Mouse (Mus musculus): ENCODE measurements around the gene Mapk10. TPM values are rescaled to one million over a fixed set of nuclear protein-coding genes. Genes with fewer than 3 reads are reported as not detected.

Mapk10 gene
- polyA plus RNA-seq, 1 experiment from 2014 or later, result 30.1 TPM

DNA sequence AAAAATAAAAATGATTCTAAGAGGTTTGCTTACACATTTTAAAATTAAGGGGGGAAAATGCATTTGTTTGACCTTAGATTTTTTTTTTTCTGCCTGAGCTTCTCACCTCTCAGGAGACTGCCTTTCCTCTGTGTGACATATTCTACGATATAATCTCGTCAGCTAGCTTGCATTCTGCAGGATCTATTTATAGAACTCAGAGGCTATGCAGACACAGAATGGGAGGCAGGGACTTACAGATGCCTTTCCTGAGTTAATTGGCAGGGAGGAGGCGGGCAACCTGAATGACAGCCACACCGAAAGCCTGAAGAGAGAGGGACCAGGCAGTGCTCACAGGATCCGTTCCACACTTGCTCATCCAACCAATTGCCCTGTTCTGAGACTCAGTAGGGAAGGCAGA, 34.1 kb downstream of the Mapk10 start:
- no peak overlapping the region for H3K27ac ChIP-seq (ENCODE audit: low read depth, low read length)

DNA sequence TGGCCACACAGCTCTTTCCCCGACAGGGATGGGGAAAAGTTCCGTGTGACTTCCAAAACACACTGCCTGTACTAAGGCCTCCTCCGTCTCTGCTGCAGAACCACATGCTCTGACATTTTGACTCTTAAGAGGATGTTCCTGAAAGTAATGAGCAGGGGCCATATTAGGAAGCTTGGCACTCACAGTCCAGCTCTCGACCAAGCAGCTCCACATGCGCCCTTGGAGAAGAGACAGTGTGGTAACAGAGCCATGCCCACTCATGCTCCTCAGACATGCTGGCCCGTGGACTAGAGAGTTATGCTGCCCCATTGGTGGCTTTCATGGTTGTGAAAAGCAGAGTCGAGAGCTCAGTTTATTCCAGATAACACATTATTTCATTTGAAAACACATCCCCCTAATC, 35.1 kb downstream of the Mapk10 start:
- Histone ChIP-seq H3K27me3 (ENCODE audit: control insufficient read depth, insufficient read depth, low read length) (no peaks in the 10 kb centered on the region), H3K4me2 (ENCODE audit: low read depth, low read length, severe bottlenecking) (no peak overlapping the region), H3K9me3 (ENCODE audit: control insufficient read depth, low read length) (no peaks in the 10 kb centered on the region), H3K36me3 (ENCODE audit: control insufficient read depth, insufficient read depth, low read length) (no peaks in the 10 kb centered on the region), H3K27ac (ENCODE audit: low read depth, low read length) (no peak overlapping the region), H3K9ac (ENCODE audit: low read length) (no peak overlapping the region), H3K4me1 (replicated peaks; ENCODE audit: control insufficient read depth, insufficient read depth, low read length) (peaks cover 4% of the 10 kb centered on the region; the same call in 1 of the 2 replicates), H3K4me3 (ENCODE audit: low read depth, low read length) (no peak overlapping the region)
- DNase-seq (ENCODE audit: low spot score), result no peak
- WGBS, result 92% methylated on average over 7 of the region's 7 CpGs
- no peak for ATAC-seq (replicated peaks; ENCODE audit: low FRiP score)

More for the DNA sequence above, 34.1 kb downstream of the Mapk10 start:
- WGBS, result 29% methylated on average over 5 of the region's 5 CpGs
- Histone ChIP-seq H3K9ac (ENCODE audit: low read length) (no peak overlapping the region), H3K27me3 (ENCODE audit: control insufficient read depth, insufficient read depth, low read length) (no peaks in the 10 kb centered on the region), H3K36me3 (ENCODE audit: control insufficient read depth, insufficient read depth, low read length) (no peaks in the 10 kb centered on the region), H3K9me3 (ENCODE audit: control insufficient read depth, low read length) (no peaks in the 10 kb centered on the region), H3K4me3 (ENCODE audit: low read depth, low read length) (no peak overlapping the region), H3K4me2 (ENCODE audit: low read depth, low read length, severe bottlenecking) (no peak overlapping the region), H3K4me1 (replicated peaks; ENCODE audit: control insufficient read depth, insufficient read depth, low read length) (peaks cover 4% of the 10 kb centered on the region; the same call in 1 of the 2 replicates)
- no peak for DNase-seq (ENCODE audit: low spot score)
- no peak for ATAC-seq (replicated peaks; ENCODE audit: low FRiP score)

DNA sequence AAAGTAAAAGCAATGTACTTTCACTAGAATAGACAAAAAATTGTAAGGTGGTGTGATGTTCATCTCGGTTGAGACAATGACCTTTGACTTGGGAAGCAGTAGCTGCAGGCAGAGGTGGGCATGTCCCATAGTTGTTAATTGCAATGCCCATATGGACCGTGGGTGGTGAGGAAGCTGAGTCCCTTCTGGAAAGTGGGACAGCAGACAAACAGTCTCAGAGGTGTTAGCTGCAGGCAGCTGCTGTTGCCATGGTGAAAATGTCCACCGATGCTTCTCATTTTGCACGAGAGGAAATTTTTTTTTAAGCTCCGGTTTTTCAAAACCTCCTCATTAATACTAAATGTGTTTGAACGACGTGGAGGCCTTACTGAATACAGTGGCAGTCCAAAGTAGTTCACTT, 36.5 kb downstream of the Mapk10 start:
- no peak for DNase-seq (ENCODE audit: low spot score)
- H3K4me2 ChIP-seq (ENCODE audit: low read depth, low read length, severe bottlenecking), result no peak overlapping the region
- ATAC-seq (replicated peaks; ENCODE audit: low FRiP score), result no peak
- no peaks in the 10 kb centered on the region for H3K36me3 ChIP-seq (ENCODE audit: control insufficient read depth, insufficient read depth, low read length)
- WGBS, result 65% methylated on average over 7 of the region's 7 CpGs
- peaks cover 4% of the 10 kb centered on the region; the same call in 1 of the 2 replicates for H3K4me1 ChIP-seq (replicated peaks; ENCODE audit: control insufficient read depth, insufficient read depth, low read length)
- no peaks in the 10 kb centered on the region; the same call in 1 of the 2 replicates for H3K9me3 ChIP-seq (ENCODE audit: control insufficient read depth, low read length)
- no peaks in the 10 kb centered on the region for H3K27me3 ChIP-seq (ENCODE audit: control insufficient read depth, insufficient read depth, low read length)
- H3K9ac ChIP-seq (ENCODE audit: low read length), result no peak overlapping the region
- H3K4me3 ChIP-seq (ENCODE audit: low read depth, low read length), result no peak overlapping the region
- H3K27ac ChIP-seq (ENCODE audit: low read depth, low read length), result no peak overlapping the region

DNA sequence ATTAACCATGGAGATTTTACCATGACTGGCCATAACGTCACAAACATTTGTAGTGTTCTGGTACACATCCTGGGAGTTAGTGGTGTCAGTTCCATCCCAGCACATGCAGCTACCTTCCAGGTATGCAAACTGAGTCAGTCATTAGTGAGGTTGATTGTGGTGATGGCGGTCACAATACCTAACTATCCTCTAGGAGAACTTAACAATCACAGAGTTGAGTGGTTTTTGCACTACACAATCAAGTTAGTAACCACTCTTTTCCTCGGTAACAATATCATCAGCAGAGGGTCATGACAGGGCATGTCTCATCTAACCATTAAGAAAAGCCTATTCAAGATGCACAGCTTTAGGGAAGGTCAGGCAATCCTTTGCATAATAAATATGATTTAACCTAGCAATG, 39.9 kb downstream of the Mapk10 start:
- no peaks in the 10 kb centered on the region for H3K36me3 ChIP-seq (ENCODE audit: control insufficient read depth, insufficient read depth, low read length)
- no peak overlapping the region for H3K27ac ChIP-seq (ENCODE audit: low read depth, low read length)
- no peak overlapping the region for H3K4me2 ChIP-seq (ENCODE audit: low read depth, low read length, severe bottlenecking)
- no peaks in the 10 kb centered on the region; the same call in 1 of the 2 replicates for H3K9me3 ChIP-seq (ENCODE audit: control insufficient read depth, low read length)
- H3K4me1 ChIP-seq (replicated peaks; ENCODE audit: control insufficient read depth, insufficient read depth, low read length), result no peaks in the 10 kb centered on the region
- ATAC-seq (replicated peaks; ENCODE audit: low FRiP score), result no peak
- no peak overlapping the region for H3K9ac ChIP-seq (ENCODE audit: low read length)
- H3K27me3 ChIP-seq (ENCODE audit: control insufficient read depth, insufficient read depth, low read length), result no peaks in the 10 kb centered on the region
- DNase-seq (ENCODE audit: low spot score), result no peak
- no peak overlapping the region for H3K4me3 ChIP-seq (ENCODE audit: low read depth, low read length)
- WGBS, result 93% methylated on average over 3 of the region's 3 CpGs

DNA sequence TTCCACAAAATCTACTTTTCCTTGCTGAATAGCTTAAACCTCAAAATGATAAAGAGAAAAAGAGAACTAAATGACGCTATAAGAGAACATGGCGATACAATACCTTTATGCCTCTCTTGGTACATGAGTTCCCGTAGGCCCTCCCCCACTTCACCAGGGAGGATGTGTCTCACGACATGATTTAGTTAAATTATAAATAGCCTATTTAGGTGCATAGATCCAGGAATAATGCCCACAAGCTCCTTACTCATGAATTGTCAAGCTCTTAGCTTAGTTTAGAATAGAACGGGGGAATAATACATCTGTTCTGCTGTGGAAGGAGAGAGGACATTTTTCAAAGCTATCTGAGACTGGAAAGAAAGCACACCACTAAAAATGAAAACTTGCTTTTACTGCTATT, 43.8 kb downstream of the Mapk10 start:
- H3K9ac ChIP-seq (ENCODE audit: low read length), result no peak overlapping the region
- no peak for ATAC-seq (replicated peaks; ENCODE audit: low FRiP score)
- H3K4me1 ChIP-seq (replicated peaks; ENCODE audit: control insufficient read depth, insufficient read depth, low read length), result no peaks in the 10 kb centered on the region
- H3K27me3 ChIP-seq (ENCODE audit: control insufficient read depth, insufficient read depth, low read length), result no peaks in the 10 kb centered on the region
- no peak for DNase-seq (ENCODE audit: low spot score)
- WGBS, result 72% methylated on average over 5 of the region's 5 CpGs
- H3K27ac ChIP-seq (ENCODE audit: low read depth, low read length), result no peak overlapping the region
- H3K4me2 ChIP-seq (ENCODE audit: low read depth, low read length, severe bottlenecking), result no peak overlapping the region
- no peaks in the 10 kb centered on the region; the same call in 1 of the 2 replicates for H3K9me3 ChIP-seq (ENCODE audit: control insufficient read depth, low read length)
- no peak overlapping the region for H3K4me3 ChIP-seq (ENCODE audit: low read depth, low read length)
- no peaks in the 10 kb centered on the region for H3K36me3 ChIP-seq (ENCODE audit: control insufficient read depth, insufficient read depth, low read length)

DNA sequence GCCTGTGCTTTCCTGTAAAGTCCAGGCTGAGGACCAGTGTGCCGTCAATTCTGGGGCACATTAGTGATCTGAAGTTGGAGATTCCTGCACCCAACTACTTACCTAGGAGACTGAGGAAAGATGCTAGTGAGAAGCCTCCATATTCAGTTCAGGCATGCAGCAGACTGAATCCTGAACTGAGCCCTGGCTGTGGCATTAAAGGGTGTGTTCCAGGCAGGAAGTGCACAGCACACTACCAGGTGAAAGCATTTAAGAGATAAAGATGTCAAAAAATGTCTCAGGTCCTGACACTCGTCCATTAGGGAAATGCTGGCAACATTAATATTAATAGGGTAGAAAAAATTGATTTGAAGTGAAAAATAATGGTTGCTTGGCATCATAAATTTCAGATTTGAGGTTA, 44.4 kb downstream of the Mapk10 start:
- Histone ChIP-seq H3K9ac (ENCODE audit: low read length) (no peak overlapping the region), H3K4me1 (replicated peaks; ENCODE audit: control insufficient read depth, insufficient read depth, low read length) (peaks cover 1% of the 10 kb centered on the region; the same call in 1 of the 2 replicates), H3K36me3 (ENCODE audit: control insufficient read depth, insufficient read depth, low read length) (no peaks in the 10 kb centered on the region), H3K27ac (ENCODE audit: low read depth, low read length) (no peak overlapping the region), H3K27me3 (ENCODE audit: control insufficient read depth, insufficient read depth, low read length) (no peaks in the 10 kb centered on the region), H3K9me3 (ENCODE audit: control insufficient read depth, low read length) (no peaks in the 10 kb centered on the region; the same call in 1 of the 2 replicates), H3K4me3 (ENCODE audit: low read depth, low read length) (no peak overlapping the region), H3K4me2 (ENCODE audit: low read depth, low read length, severe bottlenecking) (no peak overlapping the region)
- DNase-seq (ENCODE audit: low spot score) (no peak), ATAC-seq (replicated peaks; ENCODE audit: low FRiP score) (no peak)
- WGBS, result 81% methylated on average over 2 of the region's 2 CpGs

DNA sequence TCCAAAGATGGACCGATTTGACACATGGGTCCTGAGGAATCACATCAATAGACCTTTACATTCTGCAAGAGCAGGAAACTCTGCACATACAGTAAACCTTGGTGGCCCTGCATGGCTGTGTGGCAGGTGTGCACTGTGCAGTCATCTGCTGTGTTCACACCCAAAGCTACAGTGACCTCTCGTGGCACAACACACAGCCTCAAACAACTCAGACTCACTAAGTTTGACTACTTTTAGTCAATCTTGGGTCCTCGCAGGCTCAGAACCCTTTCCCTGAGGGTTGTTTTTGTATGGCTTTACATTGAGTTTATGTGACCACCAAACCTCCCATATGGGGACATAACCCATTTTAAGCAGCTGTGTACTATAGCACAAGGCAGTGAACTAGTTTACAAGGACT, 47.1 kb downstream of the Mapk10 start:
- Histone ChIP-seq H3K27me3 (ENCODE audit: control insufficient read depth, insufficient read depth, low read length) (no peaks in the 10 kb centered on the region), H3K4me3 (ENCODE audit: low read depth, low read length) (no peak overlapping the region), H3K36me3 (ENCODE audit: control insufficient read depth, insufficient read depth, low read length) (no peaks in the 10 kb centered on the region), H3K9me3 (ENCODE audit: control insufficient read depth, low read length) (no peaks in the 10 kb centered on the region), H3K4me1 (replicated peaks; ENCODE audit: control insufficient read depth, insufficient read depth, low read length) (peaks cover 8% of the 10 kb centered on the region), H3K27ac (ENCODE audit: low read depth, low read length) (no peak overlapping the region), H3K9ac (ENCODE audit: low read length) (no peak overlapping the region), H3K4me2 (ENCODE audit: low read depth, low read length, severe bottlenecking) (no peak overlapping the region)
- 93% methylated on average over 3 of the region's 3 CpGs for WGBS
- DNase-seq (ENCODE audit: low spot score) (no peak), ATAC-seq (replicated peaks; ENCODE audit: low FRiP score) (no peak)

DNA sequence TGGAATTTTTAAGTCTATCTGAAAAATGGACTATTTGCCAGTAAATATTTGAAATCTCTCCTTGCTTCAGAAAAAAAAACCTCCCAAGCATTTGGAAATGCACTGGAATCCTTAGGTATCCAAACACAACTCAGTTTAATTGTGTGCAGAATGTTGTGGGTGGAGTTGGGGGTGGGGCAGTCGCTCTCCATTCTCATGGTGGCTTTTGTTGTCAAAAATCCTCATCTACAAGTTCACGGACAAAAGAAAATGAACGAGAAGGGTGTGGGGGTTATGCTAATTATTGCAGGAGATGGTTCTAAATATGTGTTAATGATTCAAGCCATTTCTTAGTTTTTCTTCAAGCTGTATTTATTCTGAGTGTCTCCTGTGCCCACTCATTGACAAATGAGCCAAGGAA, 49.6 kb downstream of the Mapk10 start:
- Histone ChIP-seq H3K36me3 (ENCODE audit: control insufficient read depth, insufficient read depth, low read length) (no peaks in the 10 kb centered on the region), H3K27me3 (ENCODE audit: control insufficient read depth, insufficient read depth, low read length) (no peaks in the 10 kb centered on the region), H3K4me2 (ENCODE audit: low read depth, low read length, severe bottlenecking) (no peak overlapping the region), H3K27ac (ENCODE audit: low read depth, low read length) (peak overlapping the region; percentile 75), H3K4me1 (replicated peaks; ENCODE audit: control insufficient read depth, insufficient read depth, low read length) (peaks cover 8% of the 10 kb centered on the region), H3K9ac (ENCODE audit: low read length) (no peak overlapping the region), H3K9me3 (ENCODE audit: control insufficient read depth, low read length) (no peaks in the 10 kb centered on the region), H3K4me3 (ENCODE audit: low read depth, low read length) (no peak overlapping the region)
- DNase-seq (ENCODE audit: low spot score) (no peak), ATAC-seq (replicated peaks; ENCODE audit: low FRiP score) (no peak)
- 22% methylated on average over 3 of the region's 3 CpGs for WGBS

DNA sequence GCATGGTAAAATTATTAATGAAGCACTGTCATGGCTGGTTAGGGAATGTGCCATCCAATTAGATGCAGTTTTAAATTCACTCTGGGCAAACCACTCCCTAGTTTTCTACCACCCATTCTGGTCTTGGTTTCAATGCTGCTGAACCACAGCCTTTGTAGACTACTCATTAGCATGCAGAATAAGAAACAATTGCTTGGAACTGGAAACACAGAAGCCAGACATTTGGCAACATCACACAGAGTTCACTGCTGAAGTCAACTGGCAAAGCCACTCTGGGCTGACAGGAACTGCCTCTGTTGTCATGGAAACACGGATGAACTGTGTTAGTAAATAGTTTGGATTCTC, 50.0 kb downstream of the Mapk10 start:
- Histone ChIP-seq H3K36me3 (ENCODE audit: control insufficient read depth, insufficient read depth, low read length) (no peaks in the 10 kb centered on the region), H3K4me1 (replicated peaks; ENCODE audit: control insufficient read depth, insufficient read depth, low read length) (peaks cover 8% of the 10 kb centered on the region), H3K9me3 (ENCODE audit: control insufficient read depth, low read length) (no peaks in the 10 kb centered on the region), H3K4me3 (ENCODE audit: low read depth, low read length) (no peak overlapping the region), H3K4me2 (ENCODE audit: low read depth, low read length, severe bottlenecking) (no peak overlapping the region), H3K9ac (ENCODE audit: low read length) (no peak overlapping the region), H3K27me3 (ENCODE audit: control insufficient read depth, insufficient read depth, low read length) (no peaks in the 10 kb centered on the region), H3K27ac (ENCODE audit: low read depth, low read length) (peak overlapping the region; percentile 75)
- ATAC-seq (replicated peaks; ENCODE audit: low FRiP score) (peak; percentile 80), DNase-seq (ENCODE audit: low spot score) (no peak)
- 34% methylated on average over 1 of the region's 1 CpGs for WGBS
